Comparison of ENCODE assay signal across 11 mouse cellular contexts in the genomic region with DNA sequence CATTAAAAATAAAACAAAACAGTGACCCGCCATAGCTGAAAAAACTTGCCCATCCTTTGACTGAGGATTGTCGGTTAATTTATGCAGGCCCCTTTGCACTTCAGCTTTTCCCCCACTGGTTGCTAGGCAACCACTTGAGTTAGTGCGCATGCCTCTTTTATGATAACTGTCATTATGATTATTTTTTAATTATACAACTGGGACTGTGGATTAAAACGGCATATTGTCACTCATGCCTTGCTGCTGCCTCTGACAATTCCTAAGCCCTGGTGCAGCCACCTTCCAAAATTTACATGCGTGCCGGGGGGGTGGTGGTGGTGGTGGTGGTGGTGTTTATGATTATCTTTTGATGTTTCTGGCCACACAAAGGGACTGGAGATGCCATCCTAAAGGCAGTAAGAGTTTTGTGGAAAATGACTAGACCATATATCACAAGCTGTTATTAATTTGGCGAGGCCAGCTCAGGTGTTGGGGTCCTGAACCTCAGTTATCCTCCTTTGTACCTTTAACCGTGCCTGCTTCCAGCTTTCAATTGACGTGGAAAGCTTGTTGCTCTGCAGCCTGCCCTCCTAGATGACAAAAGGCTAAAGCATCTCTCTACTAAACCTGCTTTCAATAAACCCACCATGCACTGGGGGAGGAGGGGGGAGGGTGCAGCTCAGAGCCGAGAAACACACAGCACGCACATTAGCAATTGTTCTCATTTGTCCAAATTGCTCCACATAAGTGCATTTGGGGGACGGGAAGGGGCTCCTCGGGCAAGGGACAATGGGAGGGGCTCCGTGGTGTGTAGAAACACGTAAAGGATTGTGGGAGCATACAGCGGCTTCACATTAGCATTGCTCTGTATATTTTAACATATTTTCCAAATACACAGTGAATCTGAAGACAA.
DNase-seq lines count a peak whose midpoint lies in the region; ATAC-seq lines count a peak whose summit lies in the region.
"Had no signal": no experiment of that assay in that cellular context is flagged by ENCODE, and none has a peak within 500 bp of the region (broad histone marks: within the 10 kb centered on the region; RNA-seq: fewer than 3 reads in every experiment).

No protein-coding gene starts in this region.

- H3K27me3 ChIP-seq in embryonic facial prominence, embryonic 12.5 days: no peaks in the 10 kb centered on the region
- no peaks in the 10 kb centered on the region for H3K27me3 ChIP-seq in hindbrain, embryonic 16.5 days (replicated peaks; ENCODE audit: control insufficient read depth, insufficient read depth, low read length)
- no peaks in the 10 kb centered on the region for H3K27me3 ChIP-seq in neural tube, embryonic 11.5 days (ENCODE audit: control insufficient read depth, insufficient read depth, low read length)

- DNase-seq in layer of hippocampus, adult 11-12 months (ENCODE audit: low spot score): peak; percentile 48
- DNase-seq in layer of hippocampus, adult 9-10 months (ENCODE audit: low spot score): no peak
- peak; percentile 58 for DNase-seq in neural tube, embryonic 11.5 days (ENCODE audit: low spot score)
- no peak for DNase-seq in adrenal gland, adult 18-20 months (ENCODE audit: low spot score in 2 of 2)
- no peak for DNase-seq in lung, postnatal 36 days
- DNase-seq in urinary bladder, postnatal 10 days (ENCODE audit: low spot score): no peak
- DNase-seq: adrenal gland, postnatal 25 days; heart, postnatal 36 days had no signal

- peaks cover 13% of the 10 kb centered on the region for H3K4me1 ChIP-seq in embryonic facial prominence, embryonic 12.5 days
- peaks cover 24% of the 10 kb centered on the region for H3K4me1 ChIP-seq in hindbrain, embryonic 16.5 days (ENCODE audit: control insufficient read depth, insufficient read depth, low read depth, low read length)
- peaks cover 13% of the 10 kb centered on the region for H3K4me1 ChIP-seq in neural tube, embryonic 11.5 days (ENCODE audit: control insufficient read depth, insufficient read depth, low read length)

- H3K4me2 ChIP-seq in embryonic facial prominence, embryonic 12.5 days (replicated peaks): peak overlapping the region; percentile 24
- peak overlapping the region; percentile 49 for H3K4me2 ChIP-seq in hindbrain, embryonic 16.5 days (ENCODE audit: low read length)
- peak overlapping the region; percentile 28 for H3K4me2 ChIP-seq in neural tube, embryonic 11.5 days (ENCODE audit: low read depth)

- ATAC-seq in embryonic facial prominence, embryonic 12.5 days (ENCODE audit: insufficient number of reproducible peaks, insufficient read depth, low FRiP score, low TSS enrichment): peak; percentile 73; the same call in 1 of the 2 replicates
- ATAC-seq in hindbrain, embryonic 16.5 days: peak; percentile 83
- peak; percentile 77 for ATAC-seq in neural tube, embryonic 11.5 days (ENCODE audit: insufficient read depth, low FRiP score, low TSS enrichment)

- WGBS in embryonic facial prominence, embryonic 12.5 days: 36% methylated on average over 16 of the region's 16 CpGs
- 14% methylated on average over 16 of the region's 16 CpGs for WGBS in hindbrain, embryonic 16.5 days
- WGBS in neural tube, embryonic 11.5 days: 40% methylated on average over 16 of the region's 16 CpGs

- H3K9ac ChIP-seq in embryonic facial prominence, embryonic 12.5 days: no peak overlapping the region
- peak overlapping the region; percentile 56 for H3K9ac ChIP-seq in hindbrain, embryonic 16.5 days (ENCODE audit: low read depth, low read length)
- peak overlapping the region; percentile 39 for H3K9ac ChIP-seq in neural tube, embryonic 11.5 days (ENCODE audit: low read length)

- peaks cover 47% of the 10 kb centered on the region for H3K36me3 ChIP-seq in embryonic facial prominence, embryonic 12.5 days
- H3K36me3 ChIP-seq in hindbrain, embryonic 16.5 days (ENCODE audit: control insufficient read depth, insufficient read depth, low read length): peaks cover 5% of the 10 kb centered on the region; the same call in 1 of the 2 replicates
- no peaks in the 10 kb centered on the region for H3K36me3 ChIP-seq in neural tube, embryonic 11.5 days (ENCODE audit: control insufficient read depth, insufficient read depth, low read length)

- H3K9me3 ChIP-seq in embryonic facial prominence, embryonic 12.5 days: no peaks in the 10 kb centered on the region
- H3K9me3 ChIP-seq in hindbrain, embryonic 16.5 days (ENCODE audit: control insufficient read depth, low read length): no peaks in the 10 kb centered on the region
- no peaks in the 10 kb centered on the region for H3K9me3 ChIP-seq in neural tube, embryonic 11.5 days (ENCODE audit: control insufficient read depth, low read length)

- peak overlapping the region; percentile 83 for H3K27ac ChIP-seq in embryonic facial prominence, embryonic 12.5 days
- peak overlapping the region; percentile 95 for H3K27ac ChIP-seq in hindbrain, embryonic 16.5 days (ENCODE audit: low read depth, low read length)
- peak overlapping the region; percentile 61 for H3K27ac ChIP-seq in neural tube, embryonic 11.5 days (ENCODE audit: low read depth, low read length)

- no peak overlapping the region for H3K4me3 ChIP-seq in embryonic facial prominence, embryonic 12.5 days
- peak overlapping the region; percentile 5 for H3K4me3 ChIP-seq in hindbrain, embryonic 16.5 days (ENCODE audit: low read length)
- H3K4me3 ChIP-seq in neural tube, embryonic 11.5 days (ENCODE audit: low read depth, low read length): no peak overlapping the region
- H3K4me3 ChIP-seq: myocyte had no signal

Comparison
In these comparisons a context has a peak if more than half of its experiments do, and no peak if none do; other contexts are left out.
1. DNase-seq: peak in layer of hippocampus, adult 11-12 months (single experiment) and neural tube, embryonic 11.5 days (single experiment); none in layer of hippocampus, adult 9-10 months (single experiment), adrenal gland, adult 18-20 months (0 of 2), lung, postnatal 36 days (single experiment) and urinary bladder, postnatal 10 days (single experiment).
2. Peak in every context shown above with its lines, with median percentiles within 50 percentile points of each other: ATAC-seq, H3K27ac ChIP-seq and H3K4me2 ChIP-seq.